Mouse (Mus musculus) gastrocnemius, postnatal 10 days (tissue): ENCODE measurements around the gene Caprin1. TPM values are rescaled to one million over a fixed set of nuclear protein-coding genes. Genes with fewer than 3 reads are reported as not detected.

Experiments used
- DNase-seq: peaks from one replicate; pipeline ENCODE4 v3.0.0; 2021; ENCODE audit warnings: mixed read lengths
- total RNA-seq, 2 experiments: library from RNA; stranded (reverse); gene quantifications; 2 replicates each; pipeline ENCODE4 v1.2.3; 2021

Caprin1 gene
- total RNA-seq, 2 experiments from 2014 or later: 202 to 209 TPM

DNA sequence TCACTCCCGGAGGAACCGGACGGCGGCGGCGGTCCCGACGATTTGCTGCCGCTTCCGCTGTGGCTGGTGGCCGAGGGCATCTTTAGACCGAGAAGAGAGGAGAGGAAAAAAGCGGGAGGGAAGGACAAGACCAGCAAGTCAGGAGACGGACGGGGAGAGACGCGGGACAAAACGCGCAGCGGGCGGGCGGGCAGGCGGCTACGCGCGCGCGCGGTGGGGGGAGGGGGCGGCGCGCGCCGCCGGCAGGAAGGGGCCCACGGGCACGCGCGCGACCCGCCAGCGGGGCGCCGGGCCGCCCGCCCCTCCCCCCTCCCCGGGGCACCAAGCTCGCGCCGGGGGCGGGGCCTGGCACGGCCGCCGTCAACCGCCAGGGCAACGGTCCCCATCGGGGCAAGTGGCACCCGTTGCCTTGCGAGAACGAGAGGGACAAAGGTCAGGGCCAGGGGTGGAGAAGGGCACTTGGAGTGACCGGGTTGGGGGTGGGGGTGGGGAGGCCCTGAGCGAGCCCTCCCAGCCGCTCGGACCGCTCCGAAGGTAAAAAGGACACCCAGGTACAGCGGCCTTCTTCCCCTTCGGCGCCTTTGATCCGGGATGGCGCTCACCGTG is 485 bp downstream of the Caprin1 start:
- DNase-seq: peak; percentile 84

- DNase-seq: peak; percentile 57
Observed at GRCm38 (mm10) chr2:103796211-103796860, 1.1 kb downstream of the Caprin1 start.

- peak; percentile 52 for DNase-seq
Observed at GRCm38 (mm10) chr2:103795843-103796210, 1.6 kb downstream of the Caprin1 start.

GRCm38 (mm10) chr2:103792009-103792408 is 5.4 kb downstream of the Caprin1 start:
- no peak for DNase-seq

GRCm38 (mm10) chr2:103785735-103786134 is 11.7 kb downstream of the Caprin1 start:
- no peak for DNase-seq

DNA sequence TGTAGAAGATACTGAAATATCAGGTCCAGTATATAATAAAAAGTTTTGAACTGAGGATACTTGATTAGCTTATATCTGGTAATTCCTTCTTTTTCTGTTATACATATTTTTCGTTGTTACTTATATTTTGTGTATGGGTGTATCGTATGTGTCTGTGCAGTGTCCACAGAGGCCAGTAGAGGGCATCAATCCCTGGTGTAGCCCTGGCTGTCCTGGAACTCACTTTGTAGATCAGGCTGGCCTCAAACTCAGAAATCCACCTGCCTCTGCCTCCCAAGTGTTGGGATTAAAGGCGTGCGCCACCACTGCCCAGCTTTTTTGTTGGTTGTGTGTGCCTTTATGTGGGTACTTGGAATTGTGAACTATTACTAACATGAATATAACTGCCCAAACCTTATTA is 12.8 kb downstream of the Caprin1 start:
- no peak for DNase-seq

GRCm38 (mm10) chr2:103762492-103762891 is 35.0 kb downstream of the Caprin1 start:
- no peak for DNase-seq

- DNase-seq: no peak
Observed at GRCm38 (mm10) chr2:103761993-103762392, 35.5 kb downstream of the Caprin1 start.

- DNase-seq: peak; percentile 96
Observed at GRCm38 (mm10) chr2:103760906-103761716, 36.3 kb downstream of the Caprin1 start, which contains the start of gene Nat10. TSS of gene Nat10 (minus strand) at chr2:103761270.

GRCm38 (mm10) chr2:103760421-103760820 is 37.0 kb downstream of the Caprin1 start:
- no peak for DNase-seq

DNA sequence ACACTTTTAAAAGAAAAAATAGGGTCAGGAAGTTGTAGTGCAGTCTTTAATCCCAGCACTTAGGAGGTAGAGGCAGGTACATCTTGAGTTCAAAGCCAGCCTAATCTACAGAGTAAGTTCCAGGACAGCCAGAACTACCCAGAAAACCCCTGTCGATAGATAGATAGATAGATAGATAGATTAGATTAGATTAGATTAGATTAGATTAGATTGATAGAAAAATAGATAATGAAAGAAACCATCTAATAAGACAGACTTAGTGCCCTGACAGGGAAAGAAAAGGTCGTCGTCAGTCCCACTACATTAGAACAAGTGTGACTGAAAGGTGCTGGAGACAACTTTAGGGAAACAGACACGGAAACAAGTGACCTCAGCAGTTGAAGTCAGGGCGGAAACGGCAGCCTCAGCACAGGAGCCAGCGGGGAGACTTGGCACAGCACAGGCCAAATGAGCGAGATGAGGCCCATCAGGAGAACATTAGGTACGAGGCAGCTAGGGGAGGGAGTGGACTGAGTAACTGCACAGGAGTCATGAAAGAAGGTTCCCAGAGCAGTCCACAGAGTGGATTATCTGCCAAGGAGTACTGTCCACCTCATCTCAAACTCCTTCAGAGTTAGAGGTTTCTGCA is 41.9 kb downstream of the Caprin1 start:
- DNase-seq: no peak

GRCm38 (mm10) chr2:103754614-103755013 is 42.8 kb downstream of the Caprin1 start:
- no peak for DNase-seq

DNA sequence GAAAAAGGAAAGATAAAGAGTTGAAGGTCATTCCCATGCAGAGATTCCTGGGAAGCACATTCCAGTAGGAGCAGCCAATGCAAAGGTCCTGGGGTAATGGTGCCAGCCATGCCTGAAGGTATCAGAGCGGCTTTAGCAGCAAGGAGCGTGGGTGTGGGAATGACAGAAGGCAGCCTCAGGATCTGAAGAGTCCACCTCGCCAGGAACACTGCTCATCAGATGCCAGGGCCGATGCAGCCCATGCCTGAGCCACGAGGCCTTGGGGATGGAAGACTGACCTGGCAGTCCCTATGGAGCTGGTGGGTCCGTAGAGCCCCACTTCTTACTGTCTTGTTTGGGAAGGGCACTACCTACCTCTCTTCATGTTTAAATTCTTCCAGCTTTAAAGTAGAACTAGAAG is 45.7 kb downstream of the Caprin1 start:
- DNase-seq: no peak

DNA sequence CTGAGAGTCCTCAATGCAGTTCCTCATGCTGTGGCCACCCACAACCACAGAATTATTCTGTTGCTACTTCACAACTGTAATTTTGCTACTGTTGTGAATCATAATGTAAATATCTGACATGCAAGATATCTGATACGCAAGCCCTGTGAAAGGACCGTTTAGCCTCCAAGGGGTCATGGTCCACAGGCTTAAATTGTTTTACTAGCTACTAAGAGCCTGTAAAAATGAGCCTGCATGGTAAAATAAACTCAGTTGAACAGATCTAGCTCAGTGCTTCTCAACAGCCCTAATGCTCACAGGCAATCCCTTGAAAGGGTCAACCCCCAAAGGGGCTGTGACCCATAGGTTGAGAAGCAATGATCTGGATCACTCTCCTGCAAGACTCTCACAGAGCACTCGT is 48.4 kb downstream of the Caprin1 start:
- no peak for DNase-seq

- DNase-seq: no peak
Observed at GRCm38 (mm10) chr2:103747891-103748290, 49.6 kb downstream of the Caprin1 start.

GRCm38 (mm10) chr2:103746761-103747160 is 50.7 kb downstream of the Caprin1 start:
- DNase-seq: no peak

GRCm38 (mm10) chr2:103746096-103746495 is 51.4 kb downstream of the Caprin1 start:
- no peak for DNase-seq

- no peak for DNase-seq
Observed at GRCm38 (mm10) chr2:103745481-103745880, 52.0 kb downstream of the Caprin1 start.

DNA sequence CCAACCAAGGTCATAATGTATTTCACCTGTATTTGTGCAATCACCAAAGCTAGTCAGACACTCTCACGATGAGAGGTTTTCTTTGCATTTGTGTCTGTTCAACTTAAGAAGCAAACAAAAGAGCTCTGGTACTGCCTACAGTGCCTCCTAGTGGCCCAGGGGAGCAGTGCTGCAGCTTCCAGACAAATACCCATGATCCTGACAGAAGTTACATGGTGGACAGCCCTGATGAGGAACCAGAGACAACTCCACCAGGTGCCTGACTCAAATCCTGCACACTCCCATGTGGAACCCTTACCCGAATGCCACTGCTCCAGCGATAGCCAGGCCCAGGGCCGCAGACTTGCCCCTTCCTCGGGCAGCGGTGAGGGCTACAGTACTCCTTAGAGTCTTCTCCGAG is 53.5 kb downstream of the Caprin1 start:
- peak; percentile 57 for DNase-seq

DNA sequence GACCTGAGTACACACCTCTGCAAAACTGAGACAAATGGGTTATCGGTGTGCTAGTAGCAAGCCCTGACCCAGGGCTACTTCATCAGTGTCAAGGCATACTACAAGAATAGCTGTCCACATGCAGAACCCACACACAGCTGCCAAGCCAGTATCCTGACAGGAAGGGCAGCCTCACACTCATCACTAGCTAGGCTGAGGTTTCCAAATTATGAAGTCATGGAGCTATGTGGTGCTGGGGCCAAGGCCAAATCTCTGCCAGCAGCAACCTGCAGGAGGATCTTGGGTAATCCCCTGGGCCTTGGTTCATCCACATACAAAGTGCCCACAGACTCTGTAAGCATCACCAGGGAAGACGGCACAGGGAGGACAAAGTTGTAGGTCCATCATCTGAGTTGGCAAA is 53.9 kb downstream of the Caprin1 start:
- no peak for DNase-seq

DNA sequence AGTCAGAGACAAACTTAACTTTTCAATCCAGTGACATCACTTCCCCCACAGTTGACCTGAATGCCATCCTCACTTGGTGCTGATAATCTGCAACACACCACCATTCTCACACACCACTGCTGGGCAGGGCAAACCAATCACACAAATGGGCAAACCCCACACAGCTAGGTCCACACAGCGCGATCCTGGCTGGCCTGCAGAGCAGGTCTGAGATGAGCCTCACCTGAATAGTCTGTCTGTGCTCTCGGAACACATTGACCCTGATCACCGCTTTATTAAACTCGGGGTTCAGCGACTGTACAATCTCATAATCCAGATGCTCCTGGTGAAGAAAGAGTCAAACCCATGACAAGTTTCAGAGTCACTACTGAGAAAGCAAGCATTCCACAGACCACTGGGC is 54.6 kb downstream of the Caprin1 start:
- DNase-seq: no peak

DNA sequence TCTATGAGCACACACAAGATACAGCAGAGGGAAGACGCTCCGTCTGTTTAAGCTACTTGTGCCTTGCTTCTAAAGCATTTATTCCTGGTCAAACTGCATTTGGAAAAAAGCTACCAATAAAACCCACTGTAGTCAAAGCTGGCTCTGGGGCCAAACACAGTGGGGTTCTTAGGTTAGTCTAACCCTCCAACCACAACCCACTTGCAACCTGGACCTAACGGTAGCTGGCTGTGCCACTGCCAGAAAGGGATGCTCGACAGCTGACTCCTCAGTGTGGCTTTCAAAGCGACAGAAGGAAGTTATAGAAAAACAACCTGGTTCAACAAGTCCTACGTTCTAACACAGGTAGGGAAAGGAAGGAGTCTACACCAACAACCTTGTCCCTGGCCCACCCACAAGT is 66.0 kb downstream of the Caprin1 start:
- no peak for DNase-seq

DNA sequence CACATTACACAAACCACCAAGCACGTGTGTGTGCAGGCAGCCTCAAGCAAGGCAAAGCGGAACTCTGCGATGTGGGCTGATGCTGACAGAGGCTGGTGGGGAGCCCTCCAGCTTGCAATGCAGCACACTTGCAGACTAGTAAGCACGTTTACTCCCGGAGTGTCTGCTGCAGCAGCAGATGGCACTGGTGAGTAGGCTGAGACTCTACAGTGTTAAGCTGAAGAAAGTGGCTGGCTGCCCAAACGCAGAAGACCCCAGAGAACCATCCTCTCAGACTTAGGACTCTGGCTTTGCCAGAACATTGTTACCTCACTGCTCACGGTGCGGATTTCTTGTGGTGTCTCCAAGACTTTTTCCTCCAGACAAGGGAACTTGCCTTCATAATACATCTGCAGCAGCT is 66.5 kb downstream of the Caprin1 start:
- DNase-seq: no peak
